Mouse (Mus musculus) liver, embryonic 14.5 days (tissue): ENCODE data around the gene Gm45062. TPM values are rescaled to one million over a fixed set of nuclear protein-coding genes. Genes with fewer than 3 reads are reported as not detected.

Experiments used
- ATAC-seq: fragments of 200-750 bp; cut with Nextera tagmentation; 2 replicates; pipeline ENCODE4 v1.8.0; 2017; ENCODE audit warnings: moderate number of reproducible peaks, mild to moderate bottlenecking, moderate library complexity; ENCODE audit not compliant: insufficient read depth
- DNase-seq, 3 experiments: peaks; one replicate each; pipeline ENCODE4 v3.0.0-alpha.2; 2012 to 2013; ENCODE audit warnings: low read depth in 3 of 3, low spot score in 3 of 3
- H3K27ac ChIP-seq: fragments of 300-500 bp; sonication (generic); 2 replicates; pipeline ENCODE4 v1.5.1; 2014; ENCODE audit warnings: moderate library complexity, mild to moderate bottlenecking, control low read depth, inconsistent platforms
- H3K27me3 ChIP-seq: fragments of 300-500 bp; sonication (generic); 2 replicates; pipeline ENCODE4 v1.6.1; 2014; ENCODE audit warnings: mild to moderate bottlenecking, low read length, moderate library complexity; ENCODE audit not compliant: control insufficient read depth, insufficient read depth
- H3K36me3 ChIP-seq: fragments of 300-500 bp; sonication (generic); replicated peaks from 2 replicates; pipeline ENCODE4 v1.6.1; 2014; ENCODE audit warnings: low read depth; ENCODE audit not compliant: control insufficient read depth, insufficient read depth
- H3K4me1 ChIP-seq, 2 experiments: fragments of 200-500 bp in 1 of 2; fragments of 300-500 bp in 1 of 2; sonication (generic) in 1 of 2; replicated peaks; 2 replicates each; pipeline ENCODE4 v1.6.1; 2012 to 2014; ENCODE audit warnings: antibody characterized with exemption in 1 of 2, inconsistent platforms in 1 of 2, low read length in 1 of 2; ENCODE audit not compliant: control insufficient read depth in 2 of 2, insufficient read depth in 2 of 2
- H3K4me2 ChIP-seq: fragments of 300-500 bp; sonication (generic); 2 replicates; pipeline ENCODE4 v1.6.1; 2014; ENCODE audit warnings: low read depth, mild to moderate bottlenecking, control low read depth, moderate library complexity
- H3K4me3 ChIP-seq, 2 experiments: fragments of 200-500 bp in 1 of 2; fragments of 300-500 bp in 1 of 2; sonication (generic) in 1 of 2; 2 replicates each; pipeline ENCODE4 v1.5.1; 2012 to 2014; ENCODE audit warnings: low read depth in 2 of 2, low read length in 2 of 2, mild to moderate bottlenecking in 2 of 2, control low read depth in 1 of 2, inconsistent platforms in 1 of 2, moderate library complexity in 1 of 2; ENCODE audit not compliant: insufficient read depth in 1 of 2
- H3K9ac ChIP-seq: fragments of 300-500 bp; sonication (generic); replicated peaks from 2 replicates; pipeline ENCODE4 v1.6.1; 2014; ENCODE audit warnings: mild to moderate bottlenecking, control low read depth, moderate library complexity
- H3K9me3 ChIP-seq: fragments of 300-500 bp; sonication (generic); 2 replicates; pipeline ENCODE4 v1.6.1; 2016; ENCODE audit warnings: low read length, mixed read lengths; ENCODE audit not compliant: control insufficient read depth
- CTCF ChIP-seq: IDR thresholded peaks from 2 replicates; pipeline ENCODE4 v1.5.1; 2016; ENCODE audit warnings: antibody characterized with exemption, low read depth, control low read depth
- EP300 ChIP-seq: IDR thresholded peaks from 2 replicates; pipeline ENCODE4 v1.6.1; 2016; ENCODE audit warnings: antibody characterized with exemption, low read depth
- WGBS: fragments of 180-500 bp; shearing (Covaris S2); extraction: QIAGEN DNeasy Blood & Tissue Kit; methylation state at CpG from one replicate; pipeline ENCODE4 v1.1.7; 2014; ENCODE audit not compliant: insufficient replicate concordance; 5-methylcytosine and 5-hydroxymethylcytosine counted together
- polyA plus RNA-seq, 2 experiments: library from polyadenylated mRNA; depleted of rRNA in 1 of 2; stranded (reverse) in 1 of 2; unstranded in 1 of 2; fragments of >200 nt; fragmentation: Nextera tagmentation in 1 of 2; extraction: Ambion mirVana in 1 of 2; gene quantifications; 2 replicates each; pipeline versions ENCODE4 v1.2.1 to v1.2.3; 2012 to 2014

The Gm45062 gene
- polyA plus RNA-seq, 2 experiments, result 0.86 to 1.9 TPM

DNA sequence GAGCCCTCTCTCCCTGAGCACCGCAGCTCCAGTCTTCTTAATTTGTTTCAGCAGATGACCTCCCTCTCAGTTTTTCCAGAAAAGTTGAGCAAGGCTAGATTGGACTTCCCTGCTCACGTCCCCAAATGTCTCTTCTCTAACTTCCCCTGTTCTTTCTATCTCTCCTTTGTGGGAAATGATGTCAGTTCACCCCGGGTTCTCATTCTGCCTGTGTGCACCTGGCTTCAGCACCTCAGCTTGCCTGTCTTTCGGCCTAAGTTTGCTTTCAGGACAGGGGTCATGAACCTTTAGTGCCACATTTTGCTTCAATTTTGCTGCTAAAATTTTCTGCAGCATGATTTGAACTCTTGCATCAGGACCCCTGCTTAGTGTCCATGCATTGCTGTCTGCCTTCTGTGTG is 95.6 kb downstream of the Gm45062 start:
- WGBS, result 59% methylated on average over 4 of the region's 4 CpGs
- H3K9ac ChIP-seq, result no peak overlapping the region
- H3K4me1 ChIP-seq, result peaks cover 0 to 3% of the 10 kb centered on the region in 2 experiments; a peak in 3 of 4 replicates
- no peak for TF ChIP-seq EP300
- TF ChIP-seq CTCF, result no peak
- no peak for ATAC-seq
- no peak overlapping the region for H3K4me2 ChIP-seq
- no peak overlapping the region for H3K27ac ChIP-seq
- DNase-seq, result no peak
- no peaks in the 10 kb centered on the region for H3K36me3 ChIP-seq
- no peak overlapping the region for H3K4me3 ChIP-seq
- no peaks in the 10 kb centered on the region for H3K27me3 ChIP-seq
- no peaks in the 10 kb centered on the region for H3K9me3 ChIP-seq

GRCm38 (mm10) chr6:8358232-8358631 is 99.0 kb downstream of the Gm45062 start:
- no peak for TF ChIP-seq EP300
- TF ChIP-seq CTCF, result no peak
- no peak for DNase-seq
- WGBS, result 27% methylated on average over 2 of the region's 2 CpGs
- Histone ChIP-seq H3K4me1 (no peaks in the 10 kb centered on the region), H3K27ac (no peak overlapping the region), H3K4me3 (no peak overlapping the region), H3K36me3 (no peaks in the 10 kb centered on the region), H3K27me3 (no peaks in the 10 kb centered on the region), H3K9me3 (no peaks in the 10 kb centered on the region), H3K9ac (no peak overlapping the region), H3K4me2 (no peak overlapping the region)
- no peak for ATAC-seq

GRCm38 (mm10) chr6:8358782-8359181 is 99.5 kb downstream of the Gm45062 start:
- Histone ChIP-seq H3K27ac (no peak overlapping the region), H3K9me3 (no peaks in the 10 kb centered on the region), H3K36me3 (no peaks in the 10 kb centered on the region), H3K27me3 (no peaks in the 10 kb centered on the region), H3K4me2 (no peak overlapping the region), H3K9ac (no peak overlapping the region), H3K4me3 (no peak overlapping the region), H3K4me1 (no peaks in the 10 kb centered on the region)
- ATAC-seq (no peak), DNase-seq (no peak)
- WGBS, result 64% methylated on average over 2 of the region's 2 CpGs
- TF ChIP-seq EP300 (no peak), CTCF (no peak)

DNA sequence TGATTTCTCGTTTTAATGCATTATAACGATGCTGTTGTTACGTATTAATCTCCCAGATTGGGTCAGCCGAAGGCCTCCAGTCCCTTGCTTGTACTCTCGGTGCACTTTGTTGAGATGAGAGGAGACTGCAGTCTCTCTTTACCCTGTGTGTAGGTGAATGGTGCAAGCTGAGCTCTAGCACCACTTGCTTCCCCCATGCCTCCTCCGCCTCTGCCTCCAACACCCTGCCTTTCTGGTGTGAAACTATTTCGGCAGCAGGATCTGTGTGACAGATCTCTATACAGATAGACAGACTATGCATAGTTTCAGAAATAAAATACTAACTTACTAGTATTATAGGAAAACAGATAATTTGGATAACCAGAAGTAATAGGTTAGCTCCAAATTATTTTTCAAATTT is 101.6 kb downstream of the Gm45062 start:
- no peak overlapping the region for H3K4me3 ChIP-seq
- 69% methylated on average over 7 of the region's 7 CpGs for WGBS
- no peaks in the 10 kb centered on the region for H3K27me3 ChIP-seq
- no peak for TF ChIP-seq CTCF
- no peak for TF ChIP-seq EP300
- no peak overlapping the region for H3K27ac ChIP-seq
- DNase-seq (no peak), ATAC-seq (no peak)
- no peaks in the 10 kb centered on the region for H3K36me3 ChIP-seq
- H3K4me1 ChIP-seq, result no peaks in the 10 kb centered on the region
- no peaks in the 10 kb centered on the region for H3K9me3 ChIP-seq
- H3K4me2 ChIP-seq, result no peak overlapping the region
- no peak overlapping the region for H3K9ac ChIP-seq

DNA sequence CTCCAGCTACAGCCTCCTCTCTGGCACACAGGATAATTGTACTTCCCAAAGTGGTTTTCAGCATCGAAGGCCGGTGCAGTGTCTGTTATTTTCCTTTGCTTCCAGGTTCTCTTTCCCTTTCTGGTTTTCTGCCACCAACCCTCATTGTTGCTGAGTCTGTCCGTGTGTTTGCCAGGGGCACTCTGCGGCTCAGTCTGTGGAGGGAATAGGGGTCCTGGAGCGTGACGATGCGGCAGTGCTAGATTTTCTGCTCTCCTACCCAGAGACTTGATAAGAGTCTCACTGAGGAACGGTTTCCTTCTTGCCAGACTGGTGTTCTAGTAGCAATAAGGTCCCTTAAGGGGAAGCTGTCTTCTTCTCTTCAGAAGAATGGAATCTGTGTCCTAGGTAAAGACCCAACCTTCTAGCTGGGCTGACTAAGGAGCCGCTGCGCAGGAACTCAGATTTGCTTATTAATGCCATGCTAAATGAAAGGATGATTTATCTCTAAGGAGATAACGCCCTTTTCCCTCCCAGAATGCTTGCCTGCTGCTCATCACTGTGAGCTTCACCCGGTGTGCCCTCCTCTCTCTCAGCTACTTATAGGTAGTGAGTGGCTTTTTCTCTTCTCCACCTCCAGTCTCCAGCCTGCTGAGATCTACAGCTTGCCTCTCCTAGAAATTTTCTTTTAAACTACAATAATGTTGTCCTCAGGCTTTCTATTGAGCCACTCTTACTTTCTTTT is 104.9 kb downstream of the Gm45062 start:
- 71% methylated on average over 12 of the region's 12 CpGs for WGBS
- no peak for ATAC-seq
- no peak overlapping the region for H3K27ac ChIP-seq

More for the DNA sequence above, 104.9 kb downstream of the Gm45062 start:
- H3K4me2 ChIP-seq, result no peak overlapping the region
- no peaks in the 10 kb centered on the region for H3K36me3 ChIP-seq
- H3K9ac ChIP-seq, result no peak overlapping the region
- H3K4me3 ChIP-seq, result no peak overlapping the region
- DNase-seq, result no peak
- H3K9me3 ChIP-seq, result no peaks in the 10 kb centered on the region
- TF ChIP-seq EP300, result no peak
- no peak for TF ChIP-seq CTCF
- no peaks in the 10 kb centered on the region for H3K27me3 ChIP-seq
- no peaks in the 10 kb centered on the region for H3K4me1 ChIP-seq
